10 mouse cellular contexts compared by ENCODE assay signal in genomic region chr7:127651624-127652023, GRCm38 (mm10). TPM values are rescaled to one million over a fixed set of nuclear protein-coding genes. Genes with fewer than 3 reads are reported as not detected.
DNase-seq lines count a peak whose midpoint lies in the region; ATAC-seq and TF ChIP-seq lines count a peak whose summit lies in the region.
"Had no signal": no experiment of that assay in that cellular context is flagged by ENCODE, and none has a peak within 500 bp of the region (broad histone marks: within the 10 kb centered on the region; RNA-seq: fewer than 3 reads in every experiment).

No protein-coding gene starts in this region.

- H3K4me2 ChIP-seq in heart, embryonic 12.5 days: peak overlapping the region; percentile 67
- peak overlapping the region; percentile 34; the same call in 1 of the 2 replicates for H3K4me2 ChIP-seq in liver, embryonic 11.5 days
- no peak overlapping the region for H3K4me2 ChIP-seq in liver, postnatal 0 days (ENCODE audit: low read depth, low read length)
- H3K4me2 ChIP-seq in embryonic facial prominence, embryonic 12.5 days (replicated peaks): peak overlapping the region; percentile 43
- peak overlapping the region; percentile 36 for H3K4me2 ChIP-seq in limb, embryonic 14.5 days (replicated peaks; ENCODE audit: low read depth, low read length, severe bottlenecking)

- peak overlapping the region; percentile 14; the same call in 1 of the 2 replicates for H3K4me3 ChIP-seq in heart, embryonic 12.5 days
- no peak overlapping the region for H3K4me3 ChIP-seq in liver, embryonic 11.5 days (ENCODE audit: low read depth, low read length)
- no peak overlapping the region for H3K4me3 ChIP-seq in liver, postnatal 0 days (ENCODE audit: low read depth, low read length)
- H3K4me3 ChIP-seq in embryonic facial prominence, embryonic 12.5 days: 0 out of 2 replicates have a peak overlapping the region, but pooled peaks have one; percentile 14
- no peak overlapping the region for H3K4me3 ChIP-seq in limb, embryonic 14.5 days (replicated peaks; ENCODE audit: low read length)

- no peaks in the 10 kb centered on the region for H3K36me3 ChIP-seq in heart, embryonic 12.5 days
- H3K36me3 ChIP-seq in liver, embryonic 11.5 days (ENCODE audit: control insufficient read depth, insufficient read depth, low read length): no peaks in the 10 kb centered on the region
- no peaks in the 10 kb centered on the region for H3K36me3 ChIP-seq in liver, postnatal 0 days (replicated peaks; ENCODE audit: insufficient read depth, low read length)
- H3K36me3 ChIP-seq in embryonic facial prominence, embryonic 12.5 days: no peaks in the 10 kb centered on the region
- no peaks in the 10 kb centered on the region for H3K36me3 ChIP-seq in limb, embryonic 14.5 days (ENCODE audit: control insufficient read depth, insufficient read depth, low read length)

- no peak for TF ChIP-seq CTCF in liver, postnatal 0 days (IDR thresholded peaks at IDR 0.05; ENCODE audit: low read depth)

- no peak for DNase-seq in heart, postnatal 4 days
- no peak for DNase-seq in liver, embryonic 11.5 days (ENCODE audit: low spot score)
- DNase-seq in liver, postnatal 0 days: no peak
- no peak for DNase-seq in limb, embryonic 14.5 days (ENCODE audit: low spot score)
- DNase-seq in B cell, adult 2 months: no peak
- DNase-seq in embryo, embryonic 9.5 days (ENCODE audit: extremely low spot score): no peak
- DNase-seq: gastrocnemius, postnatal 25 days; left cerebral cortex, postnatal 4 days had no signal

- ATAC-seq in heart, embryonic 12.5 days (ENCODE audit: insufficient number of reproducible peaks, low FRiP score): no peak
- ATAC-seq in liver, embryonic 11.5 days (replicated peaks; ENCODE audit: low FRiP score): no peak
- no peak for ATAC-seq in liver, postnatal 0 days
- ATAC-seq in embryonic facial prominence, embryonic 12.5 days (ENCODE audit: insufficient number of reproducible peaks, insufficient read depth, low FRiP score, low TSS enrichment): no peak
- 0 out of 2 replicates have a peak, but pooled peaks have one; percentile 17 for ATAC-seq in limb, embryonic 14.5 days (ENCODE audit: low FRiP score, low read depth)

- H3K9ac ChIP-seq in heart, embryonic 12.5 days: no peak overlapping the region
- H3K9ac ChIP-seq in liver, embryonic 11.5 days (ENCODE audit: low read depth, low read length): no peak overlapping the region
- no peak overlapping the region for H3K9ac ChIP-seq in liver, postnatal 0 days (replicated peaks)
- no peak overlapping the region for H3K9ac ChIP-seq in embryonic facial prominence, embryonic 12.5 days
- H3K9ac ChIP-seq in limb, embryonic 14.5 days (ENCODE audit: low read depth, low read length, severe bottlenecking): peak overlapping the region; percentile 28

- peaks cover 8% of the 10 kb centered on the region for H3K27me3 ChIP-seq in heart, embryonic 12.5 days (replicated peaks)
- H3K27me3 ChIP-seq in liver, embryonic 11.5 days (replicated peaks; ENCODE audit: control insufficient read depth, insufficient read depth, low read length): no peaks in the 10 kb centered on the region
- no peaks in the 10 kb centered on the region for H3K27me3 ChIP-seq in liver, postnatal 0 days (ENCODE audit: insufficient read depth, low read length)
- H3K27me3 ChIP-seq in embryonic facial prominence, embryonic 12.5 days: no peaks in the 10 kb centered on the region
- no peaks in the 10 kb centered on the region for H3K27me3 ChIP-seq in limb, embryonic 14.5 days (ENCODE audit: control insufficient read depth, insufficient read depth, low read length)

- TF ChIP-seq POLR2A in limb, embryonic 14.5 days (IDR thresholded peaks at IDR 0.05; ENCODE audit: borderline replicate concordance, extremely low read depth, insufficient read depth, insufficient read length): no peak

- no peaks in the 10 kb centered on the region for H3K9me3 ChIP-seq in heart, embryonic 12.5 days (replicated peaks)
- no peaks in the 10 kb centered on the region for H3K9me3 ChIP-seq in liver, embryonic 11.5 days (ENCODE audit: control insufficient read depth, low read length)
- H3K9me3 ChIP-seq in liver, postnatal 0 days (ENCODE audit: low read length): no peaks in the 10 kb centered on the region
- no peaks in the 10 kb centered on the region for H3K9me3 ChIP-seq in embryonic facial prominence, embryonic 12.5 days
- H3K9me3 ChIP-seq in limb, embryonic 14.5 days (ENCODE audit: control insufficient read depth, low read length): no peaks in the 10 kb centered on the region

- TF ChIP-seq EP300 in liver, postnatal 0 days (IDR thresholded peaks at IDR 0.05; ENCODE audit: low read depth): no peak

- H3K27ac ChIP-seq in heart, embryonic 12.5 days (ENCODE audit: poor library complexity, severe bottlenecking): no peak overlapping the region
- H3K27ac ChIP-seq in liver, embryonic 11.5 days (ENCODE audit: low read depth, low read length): no peak overlapping the region
- H3K27ac ChIP-seq in liver, postnatal 0 days (ENCODE audit: low read depth): no peak overlapping the region
- peak overlapping the region; percentile 61; the same call in 1 of the 2 replicates for H3K27ac ChIP-seq in embryonic facial prominence, embryonic 12.5 days
- peak overlapping the region; percentile 52; the same call in 1 of the 2 replicates for H3K27ac ChIP-seq in limb, embryonic 14.5 days (replicated peaks; ENCODE audit: low read depth, low read length)

- H3K4me1 ChIP-seq in heart, embryonic 12.5 days (replicated peaks): 0 out of 2 replicates have a peak, but pooled peaks cover 5% of the 10 kb centered on the region
- no peaks in the 10 kb centered on the region for H3K4me1 ChIP-seq in liver, embryonic 11.5 days (replicated peaks; ENCODE audit: control insufficient read depth, insufficient read depth, low read length)
- H3K4me1 ChIP-seq in liver, postnatal 0 days (ENCODE audit: insufficient read depth): no peaks in the 10 kb centered on the region
- 0 out of 2 replicates have a peak, but pooled peaks cover 3% of the 10 kb centered on the region for H3K4me1 ChIP-seq in embryonic facial prominence, embryonic 12.5 days
- H3K4me1 ChIP-seq in limb, embryonic 14.5 days (ENCODE audit: control insufficient read depth, insufficient read depth, low read length): peaks cover 7% of the 10 kb centered on the region; the same call in 1 of the 2 replicates

- WGBS in heart, embryonic 12.5 days: 58% methylated on average over 3 of the region's 3 CpGs
- WGBS in liver, embryonic 11.5 days: 78% methylated on average over 2 of the region's 3 CpGs
- WGBS in liver, postnatal 0 days (ENCODE audit: insufficient replicate concordance): 66% methylated on average over 2 of the region's 3 CpGs
- 71% methylated on average over 2 of the region's 3 CpGs for whole genome bisulfite sequencing in embryonic facial prominence, embryonic 12.5 days
- WGBS in limb, embryonic 14.5 days: 68% methylated on average over 2 of the region's 3 CpGs

RNA-seq across cellular contexts. Expression of gene Zfp629, which starts 36.0 kb away (rescaled TPM):
- 12.7 and 13.7 TPM in 2 replicates for polyA plus RNA-seq in heart, embryonic 12.5 days (2016; fragmentation: Nextera tagmentation; extraction: Ambion mirVana)
- total RNA-seq in heart, postnatal 4 days (2021): 10 to 100 TPM; 31.8 to 38.0 TPM
- polyA plus RNA-seq in liver, embryonic 11.5 days (2014; fragmentation: Nextera tagmentation; extraction: Ambion mirVana): 8.3 and 9.8 TPM in 2 replicates
- 1.8 and 2.0 TPM in 2 replicates for polyA plus RNA-seq in liver, postnatal 0 days (2015; fragmentation: Nextera tagmentation; extraction: Ambion mirVana)
- polyA plus RNA-seq in embryonic facial prominence, embryonic 12.5 days (2016; fragmentation: Nextera tagmentation; extraction: Ambion mirVana): 24.6 and 25.1 TPM in 2 replicates
- polyA plus RNA-seq in limb, embryonic 14.5 days (2012; rRNA removed): 23.8 and 24.5 TPM in 2 replicates
- polyA plus RNA-seq in limb, embryonic 14.5 days (2014; fragmentation: Nextera tagmentation; extraction: Ambion mirVana): 13.9 and 19.2 TPM in 2 replicates

RNA-seq across cellular contexts. Expression of gene Bcl7c, which starts 57.1 kb away (rescaled TPM):
- 43.3 and 49.5 TPM in 2 replicates for polyA plus RNA-seq in heart, embryonic 12.5 days (2016; fragmentation: Nextera tagmentation; extraction: Ambion mirVana)
- total RNA-seq in heart, postnatal 4 days (2021): 10 to 100 TPM; 67.6 to 71.1 TPM
- polyA plus RNA-seq in liver, embryonic 11.5 days (2014; fragmentation: Nextera tagmentation; extraction: Ambion mirVana): 46.8 and 50.7 TPM in 2 replicates
- 20.1 and 26.5 TPM in 2 replicates for polyA plus RNA-seq in liver, postnatal 0 days (2015; fragmentation: Nextera tagmentation; extraction: Ambion mirVana)
- polyA plus RNA-seq in embryonic facial prominence, embryonic 12.5 days (2016; fragmentation: Nextera tagmentation; extraction: Ambion mirVana): 127 and 141 TPM in 2 replicates
- polyA plus RNA-seq in limb, embryonic 14.5 days (2012; rRNA removed): 74.7 and 90.0 TPM in 2 replicates
- 95.4 and 102 TPM in 2 replicates for polyA plus RNA-seq in limb, embryonic 14.5 days (2014; fragmentation: Nextera tagmentation; extraction: Ambion mirVana)

Comparison
In these comparisons a context has a peak if more than half of its experiments do, and no peak if none do; other contexts are left out.
1. H3K27ac ChIP-seq: peak in embryonic facial prominence, embryonic 12.5 days (single experiment) and limb, embryonic 14.5 days (single experiment); none in heart, embryonic 12.5 days (single experiment), liver, embryonic 11.5 days (single experiment) and liver, postnatal 0 days (single experiment).
2. H3K4me3 ChIP-seq: peak in heart, embryonic 12.5 days (single experiment) and embryonic facial prominence, embryonic 12.5 days (single experiment); none in liver, embryonic 11.5 days (single experiment), liver, postnatal 0 days (single experiment) and limb, embryonic 14.5 days (single experiment).